8 mouse cellular contexts compared by ENCODE assay signal in the genomic region with DNA sequence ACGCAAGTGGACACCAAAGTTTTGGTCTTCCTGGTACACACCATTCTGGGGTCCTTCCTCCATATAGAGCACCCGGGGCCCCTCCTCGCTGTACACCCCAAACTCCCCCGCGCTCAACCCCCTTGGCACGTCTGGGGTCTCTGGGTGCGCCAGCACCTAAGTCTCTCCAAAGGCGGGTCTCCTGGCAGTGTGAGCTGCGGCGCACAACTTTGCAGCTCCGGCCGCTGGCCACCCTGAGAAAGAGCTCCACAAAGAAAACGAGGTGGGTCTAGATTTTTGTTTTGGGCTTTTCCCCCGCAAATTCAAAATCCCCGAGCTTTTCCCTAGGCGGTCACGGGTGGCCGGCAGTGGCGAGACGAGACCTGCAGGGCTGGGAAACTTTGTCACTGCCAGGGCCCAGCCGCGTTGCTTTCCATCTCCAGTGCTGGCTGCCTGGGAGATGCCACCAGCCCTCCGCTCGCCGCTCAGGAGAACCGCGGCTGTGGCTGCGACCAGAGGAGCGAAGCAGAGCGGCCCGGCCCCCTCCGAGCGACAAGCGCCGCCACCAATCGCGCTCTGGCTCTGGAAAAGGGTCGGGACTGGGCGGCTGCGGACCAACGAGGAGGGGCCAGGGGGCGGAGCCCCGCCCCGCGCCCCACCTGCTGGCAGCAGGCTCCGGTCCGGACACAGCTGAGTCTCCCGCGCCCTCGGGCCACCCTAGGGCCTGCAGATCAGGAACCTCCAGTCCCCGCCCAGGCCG. TPM values are rescaled to one million over a fixed set of nuclear protein-coding genes. Genes with fewer than 3 reads are reported as not detected.
DNase-seq lines count a peak whose midpoint lies in the region; ATAC-seq lines count a peak whose summit lies in the region.

TSS of gene Galnt18 (minus strand) at position 474 of the 739 bp plus-strand sequence.

- peaks cover 25% of the 10 kb centered on the region for H3K27me3 ChIP-seq in hindbrain, embryonic 13.5 days
- no peaks in the 10 kb centered on the region for H3K27me3 ChIP-seq in lung, embryonic 15.5 days

- H3K4me2 ChIP-seq in hindbrain, embryonic 13.5 days: peak within 1 kb of the TSS; percentile 97
- H3K4me2 ChIP-seq in lung, embryonic 15.5 days: peak within 1 kb of the TSS; percentile 77

- H3K9ac ChIP-seq in hindbrain, embryonic 13.5 days: peak within 1 kb of the TSS; percentile 72
- H3K9ac ChIP-seq in lung, embryonic 15.5 days: peak within 1 kb of the TSS; percentile 50

- H3K27ac ChIP-seq in hindbrain, embryonic 13.5 days: peak within 1 kb of the TSS; percentile 42; the same call in 1 of the 2 replicates
- peak within 1 kb of the TSS; percentile 62 for H3K27ac ChIP-seq in lung, embryonic 15.5 days

- no peaks in the 10 kb centered on the region for H3K36me3 ChIP-seq in hindbrain, embryonic 13.5 days
- no peaks in the 10 kb centered on the region for H3K36me3 ChIP-seq in lung, embryonic 15.5 days

- H3K4me1 ChIP-seq in hindbrain, embryonic 13.5 days (replicated peaks): peaks cover 28% of the 10 kb centered on the region
- H3K4me1 ChIP-seq in lung, embryonic 15.5 days: peaks cover 16% of the 10 kb centered on the region

- H3K4me3 ChIP-seq in hindbrain, embryonic 13.5 days: peak within 1 kb of the TSS; percentile 54
- H3K4me3 ChIP-seq in lung, embryonic 15.5 days: peak within 1 kb of the TSS; percentile 45

- H3K9me3 ChIP-seq in hindbrain, embryonic 13.5 days: no peaks in the 10 kb centered on the region
- no peaks in the 10 kb centered on the region for H3K9me3 ChIP-seq in lung, embryonic 15.5 days

- under 1% methylated on average over 52 of the region's 52 CpGs for WGBS in hindbrain, embryonic 13.5 days
- 2% methylated on average over 47 of the region's 52 CpGs for WGBS in lung, embryonic 15.5 days

- DNase-seq in R1 (ENCODE audit: low read depth, low spot score): peak; percentile 88
- peak; percentile 91 to 96 for DNase-seq in cerebellum, postnatal 36 days
- peak; percentile 93 for DNase-seq in gastrocnemius, adult 18-20 months (ENCODE audit: low spot score)
- DNase-seq in layer of hippocampus, postnatal 10 days (ENCODE audit: low spot score in 2 of 2): peak; percentile 91 to 95
- DNase-seq in retina, adult 2 months (ENCODE audit: low read depth, low spot score): peak; percentile 47
- peak; percentile 59 for DNase-seq in thymus, postnatal 4 days

- ATAC-seq in hindbrain, embryonic 13.5 days (ENCODE audit: low FRiP score): peak; percentile 96
- ATAC-seq in lung, embryonic 15.5 days (ENCODE audit: borderline replicate concordance, extremely low read depth, low FRiP score, low TSS enrichment): peak; percentile 97

RNA-seq across cellular contexts. Expression of gene Galnt18, which starts in this region (rescaled TPM):
- 1 to 10 TPM; 2.6 to 3.2 TPM for total RNA-seq in gastrocnemius, adult 18-20 months (2021)
- 10.4 and 10.6 TPM in 2 replicates for polyA plus RNA-seq in hindbrain, embryonic 13.5 days (2015; fragmentation: Nextera tagmentation; extraction: Ambion mirVana)
- total RNA-seq in layer of hippocampus, postnatal 10 days (2021): 10 to 100 TPM; 66.0 to 72.4 TPM
- polyA plus RNA-seq in lung, embryonic 15.5 days (2015; fragmentation: Nextera tagmentation; extraction: Ambion mirVana): 35.8 and 38.2 TPM in 2 replicates

Comparison
In these comparisons a context has a peak if more than half of its experiments do, and no peak if none do; other contexts are left out.
1. Peak in every context shown above with its lines: DNase-seq, ATAC-seq, H3K4me3 ChIP-seq and H3K27ac ChIP-seq.
2. RNA of gene Galnt18 (total RNA-seq): 66.0 to 72.4 TPM in layer of hippocampus, postnatal 10 days; 2.6 to 3.2 TPM in gastrocnemius, adult 18-20 months; every median in the first group is over 10 times any median in the second.